Mouse (Mus musculus) thymus, adult 2 months (tissue): ENCODE data around the gene Atp8a2.

ENCODE experiments used
- CTCF ChIP-seq: fragments of 200-500 bp; IDR thresholded peaks from 2 replicates; pipeline ENCODE4 v1.5.1; 2012; ENCODE audit warnings: mild to moderate bottlenecking, control low read depth, low read length, moderate library complexity, borderline replicate concordance; ENCODE audit not compliant: control insufficient read depth, poor library complexity, insufficient read depth; ENCODE audit errors: extremely low read depth
- POLR2A ChIP-seq: fragments of 200-500 bp; IDR thresholded peaks from 2 replicates; pipeline ENCODE4 v1.6.1; 2012; ENCODE audit warnings: mild to moderate bottlenecking, low read length, control low read depth, moderate library complexity; ENCODE audit not compliant: control insufficient read depth, poor library complexity, insufficient read depth; ENCODE audit errors: extremely low read depth

DNA sequence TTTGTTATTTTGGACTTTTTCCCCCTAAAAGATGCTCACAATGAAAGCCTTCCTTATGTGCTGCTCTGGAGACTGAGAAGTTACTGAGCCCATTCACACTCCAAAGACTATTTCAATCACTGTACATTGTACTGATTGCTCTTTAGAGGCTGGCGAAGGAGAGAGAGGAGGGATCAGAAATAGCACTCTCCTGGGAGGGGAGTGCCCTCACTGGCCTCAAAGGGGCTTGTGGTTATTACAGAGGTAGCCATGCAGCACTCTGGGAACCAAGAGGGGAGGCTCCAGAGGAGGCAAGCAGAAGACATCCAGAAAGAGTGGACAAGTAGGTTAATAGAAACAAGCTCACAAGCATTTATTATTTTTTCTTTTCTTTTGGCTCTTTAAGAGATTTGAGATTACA, 169.8 kb downstream of the Atp8a2 start:
- no peak for TF ChIP-seq POLR2A
- TF ChIP-seq CTCF: no peak
